Mouse (Mus musculus): ENCODE results near the gene Chchd3.

Gene Chchd3

DNA sequence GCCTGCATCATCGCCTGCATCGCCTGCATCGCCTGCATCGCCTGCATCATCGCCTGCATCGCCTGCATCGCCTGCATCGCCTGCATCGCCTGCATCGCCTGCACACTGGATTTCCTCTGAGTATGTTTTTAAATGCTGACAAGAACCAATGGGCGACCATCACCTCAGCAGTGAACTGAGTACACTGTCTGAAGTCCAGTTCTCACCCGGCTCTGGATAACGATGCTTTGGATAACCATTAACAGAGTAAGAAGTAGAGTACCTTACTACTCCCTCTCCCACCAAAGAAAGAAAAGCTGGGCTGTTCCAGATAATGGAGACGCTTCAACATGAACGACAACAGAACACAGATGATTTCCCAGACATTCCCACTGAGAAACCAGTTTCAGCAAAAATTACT is 58.8 kb downstream of the Chchd3 start:
- no peak for DNase-seq

DNA sequence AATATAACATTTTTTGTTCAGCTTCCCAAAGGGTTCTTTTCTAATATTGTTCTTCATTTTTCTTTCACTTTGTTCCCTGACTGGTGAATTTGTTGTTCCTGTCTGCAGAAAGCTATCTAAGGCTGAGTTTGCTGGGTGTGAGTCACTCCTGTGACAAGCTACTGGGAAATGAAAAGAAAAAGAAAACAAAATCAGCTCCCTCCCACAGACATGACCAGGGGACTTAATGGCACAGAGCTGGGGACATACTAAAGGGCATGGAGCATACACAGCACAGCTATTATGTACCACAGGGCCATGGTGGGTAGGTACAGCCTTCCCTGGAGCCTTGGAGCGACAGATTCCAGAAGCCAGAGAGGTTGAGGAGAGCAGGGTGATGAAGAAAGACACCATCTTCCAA is 63.5 kb downstream of the Chchd3 start:
- no peak for DNase-seq

DNA sequence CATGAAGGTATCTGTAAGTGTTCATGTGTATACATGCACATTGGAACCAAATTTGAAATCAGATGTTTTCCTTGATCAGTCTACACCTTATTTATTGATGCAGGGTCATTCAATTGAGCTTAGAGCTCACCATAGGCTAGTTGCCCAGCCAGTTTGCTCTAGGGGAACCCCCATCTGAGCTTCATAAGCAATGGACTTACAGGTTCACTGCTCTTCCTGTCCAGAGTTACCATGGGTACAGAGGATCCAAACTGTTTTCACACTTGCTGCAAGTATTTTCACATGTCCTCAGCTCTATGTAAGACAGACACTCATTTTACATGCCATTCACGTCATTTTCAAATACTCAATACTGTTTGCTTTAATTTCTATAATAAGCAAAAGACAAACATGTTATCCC is 66.2 kb downstream of the Chchd3 start:
- DNase-seq, result no peak

DNA sequence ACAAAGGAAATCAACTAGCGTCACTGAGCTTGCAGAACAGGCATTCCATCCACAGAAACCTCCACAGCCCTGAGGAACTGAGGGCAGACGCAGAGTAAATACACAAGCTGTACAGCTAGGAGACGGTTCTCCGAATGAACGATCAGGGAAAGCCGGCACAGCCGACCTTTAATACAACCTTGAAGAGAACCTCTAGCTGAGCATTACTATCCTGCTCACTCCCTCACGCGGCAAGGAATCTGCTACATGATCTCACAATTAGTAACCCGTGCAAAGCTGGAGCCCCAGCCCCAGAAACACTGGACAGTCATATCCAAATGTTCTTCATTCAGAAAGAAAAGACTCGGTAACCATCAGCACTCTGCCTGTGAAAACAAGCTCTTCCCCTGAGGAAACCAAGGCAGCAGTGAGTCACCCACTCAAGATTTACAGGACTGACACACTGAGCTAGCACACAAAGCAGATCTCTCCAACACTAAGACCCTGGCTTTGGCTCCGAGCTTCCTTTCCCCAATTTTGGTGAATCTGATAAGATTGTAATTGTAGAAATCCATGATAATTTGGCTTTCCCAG is 69.9 kb downstream of the Chchd3 start:
- no peak for DNase-seq

DNA sequence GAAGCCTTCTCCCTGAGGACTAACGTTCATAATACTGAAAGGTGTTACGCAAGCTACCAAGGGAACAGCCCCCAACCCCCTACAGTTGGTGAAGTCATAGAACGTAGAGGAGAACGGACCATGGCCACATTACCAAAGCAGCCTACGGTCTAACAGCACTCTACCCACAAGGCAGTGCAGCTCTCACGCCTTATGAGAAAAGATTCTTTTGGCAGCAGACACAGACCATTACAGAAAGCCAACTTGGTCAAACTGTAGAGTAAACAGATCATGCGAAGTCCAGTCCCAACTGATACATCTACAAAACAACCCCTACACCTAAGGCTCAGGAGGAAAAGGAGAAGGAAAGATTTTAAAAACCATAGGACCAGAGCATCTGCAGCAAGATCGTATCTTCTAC is 71.5 kb downstream of the Chchd3 start:
- no peak for DNase-seq

DNA sequence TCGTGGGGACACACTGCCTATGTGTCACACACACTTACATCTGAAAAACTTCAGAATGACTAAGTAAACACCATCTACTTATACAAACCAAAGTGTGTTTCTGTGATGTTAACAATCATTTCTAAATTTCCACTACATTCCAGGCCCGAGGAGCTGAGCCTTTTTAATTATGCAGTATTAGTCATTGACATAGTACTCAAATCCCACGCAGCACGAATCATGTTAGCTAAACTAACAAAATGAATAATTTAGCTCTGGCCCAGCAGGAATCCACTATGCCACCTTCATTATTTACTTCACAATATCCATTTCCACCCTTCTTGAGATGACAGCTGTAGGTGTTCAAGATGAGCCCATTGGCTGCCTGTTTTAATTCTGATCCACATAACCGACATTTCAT is 76.2 kb downstream of the Chchd3 start:
- DNase-seq, result no peak

DNA sequence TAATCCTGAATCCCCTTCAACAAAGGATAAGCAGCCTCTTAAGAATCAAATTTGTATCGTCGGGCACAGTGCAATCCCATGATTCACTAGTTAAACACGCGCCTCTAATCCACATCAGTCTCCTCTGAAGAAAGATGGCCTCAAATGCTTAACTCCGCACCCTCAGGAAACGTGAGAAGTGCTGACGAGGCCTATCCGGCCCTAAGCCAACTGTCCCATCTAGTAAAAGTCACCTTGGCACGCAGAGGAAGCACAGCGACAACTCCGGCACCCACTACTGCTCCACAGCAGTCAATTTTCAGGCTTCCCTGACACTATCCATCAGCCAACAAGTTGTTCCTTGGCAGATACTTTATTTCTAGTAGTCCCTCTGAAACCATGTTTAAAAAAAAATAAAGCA is 78.8 kb downstream of the Chchd3 start:
- DNase-seq, result no peak

DNA sequence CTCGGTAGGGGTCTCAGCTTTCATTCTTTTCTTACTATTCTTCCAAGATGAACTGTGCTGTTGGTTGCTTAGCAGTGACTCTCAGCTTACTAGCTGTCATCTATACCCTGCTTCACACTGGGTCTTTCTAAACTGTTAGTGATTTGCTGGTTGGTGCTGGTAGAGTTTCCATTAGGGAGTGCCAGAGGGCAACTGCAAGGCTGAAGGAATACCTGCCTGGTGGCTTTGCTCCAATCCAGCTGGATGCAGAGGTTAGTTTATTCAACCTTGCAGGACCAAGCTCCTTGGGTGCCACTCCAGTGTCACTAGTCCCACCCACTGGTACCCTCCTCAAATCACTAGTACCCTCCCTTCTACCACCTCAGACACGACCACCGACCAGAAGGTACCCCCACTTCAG is 81.2 kb downstream of the Chchd3 start:
- no peak for DNase-seq

DNA sequence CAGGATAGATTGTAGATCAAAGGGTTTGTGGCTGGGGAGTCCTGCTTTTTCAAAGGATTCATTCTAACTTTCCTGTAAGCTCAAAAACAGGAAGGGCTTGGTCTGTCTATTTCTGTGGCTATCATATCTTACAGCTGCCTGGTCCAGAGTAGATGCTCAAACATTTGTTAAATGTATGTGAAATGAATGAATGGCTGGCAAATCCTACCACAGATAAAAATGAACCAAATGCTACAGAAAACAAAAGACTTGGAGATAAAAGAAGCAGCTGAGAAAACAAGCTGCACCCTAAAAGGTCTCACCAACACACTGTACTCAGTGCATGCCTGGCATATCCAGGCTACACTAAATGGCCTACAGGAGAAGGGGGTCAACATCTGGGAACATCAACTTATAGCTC is 88.1 kb downstream of the Chchd3 start:
- no peak for DNase-seq

DNA sequence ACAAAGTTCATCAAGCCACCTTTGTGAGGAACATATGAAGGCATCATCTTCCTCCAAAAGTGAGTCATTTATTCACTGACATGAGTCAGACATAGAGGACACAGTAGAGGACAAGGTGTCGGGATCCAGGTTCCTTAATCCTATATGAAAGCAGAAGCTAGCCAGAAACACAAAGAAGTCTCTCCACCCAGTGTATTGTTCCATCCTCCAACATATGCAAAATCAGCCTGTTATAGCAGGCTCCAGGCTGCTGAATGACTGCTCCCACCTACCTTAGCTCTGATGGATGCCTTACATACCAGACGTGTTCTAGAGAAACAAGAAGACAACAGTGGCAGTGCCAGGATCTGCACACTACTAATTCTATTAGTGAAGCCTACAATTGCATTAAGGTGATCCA is 91.1 kb downstream of the Chchd3 start:
- DNase-seq, result no peak

DNA sequence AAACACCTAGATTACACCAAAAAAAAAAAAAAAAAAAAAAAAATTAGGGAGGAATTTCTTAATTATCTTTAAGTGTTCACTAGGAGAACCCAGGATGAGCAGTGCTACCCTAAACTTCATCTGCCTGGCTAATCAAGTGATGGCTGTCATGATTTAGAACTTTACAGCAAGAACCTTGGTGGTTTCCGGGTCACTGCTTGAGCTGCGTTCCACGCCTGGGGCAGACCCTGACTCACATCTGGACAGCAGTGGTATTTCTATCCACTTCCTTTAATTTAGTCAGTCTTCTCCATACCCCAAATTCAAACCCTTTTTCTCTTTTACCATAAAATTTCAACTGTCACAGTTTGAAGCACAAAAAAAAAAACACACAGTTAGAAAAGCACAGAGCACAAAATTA is 98.0 kb downstream of the Chchd3 start:
- no peak for DNase-seq

DNA sequence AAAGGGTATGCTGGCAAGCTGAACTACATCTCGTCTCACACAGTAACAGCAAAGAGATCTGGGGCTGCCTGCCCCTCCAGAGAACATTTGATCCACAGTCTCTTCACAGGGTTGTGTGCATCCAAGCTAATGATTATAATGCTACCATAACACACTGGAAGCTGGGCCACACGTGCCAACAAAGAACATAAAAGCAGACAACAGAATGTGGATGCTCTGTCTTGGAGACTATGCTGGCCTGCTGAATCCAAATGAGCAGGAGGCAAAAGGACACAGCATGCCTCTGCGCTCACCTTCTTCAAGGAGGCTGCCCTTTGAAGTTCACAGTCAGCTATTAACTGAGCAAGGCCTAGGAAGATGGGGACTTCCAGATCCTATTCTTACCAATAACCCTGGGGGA is 98.6 kb downstream of the Chchd3 start:
- no peak for DNase-seq

DNA sequence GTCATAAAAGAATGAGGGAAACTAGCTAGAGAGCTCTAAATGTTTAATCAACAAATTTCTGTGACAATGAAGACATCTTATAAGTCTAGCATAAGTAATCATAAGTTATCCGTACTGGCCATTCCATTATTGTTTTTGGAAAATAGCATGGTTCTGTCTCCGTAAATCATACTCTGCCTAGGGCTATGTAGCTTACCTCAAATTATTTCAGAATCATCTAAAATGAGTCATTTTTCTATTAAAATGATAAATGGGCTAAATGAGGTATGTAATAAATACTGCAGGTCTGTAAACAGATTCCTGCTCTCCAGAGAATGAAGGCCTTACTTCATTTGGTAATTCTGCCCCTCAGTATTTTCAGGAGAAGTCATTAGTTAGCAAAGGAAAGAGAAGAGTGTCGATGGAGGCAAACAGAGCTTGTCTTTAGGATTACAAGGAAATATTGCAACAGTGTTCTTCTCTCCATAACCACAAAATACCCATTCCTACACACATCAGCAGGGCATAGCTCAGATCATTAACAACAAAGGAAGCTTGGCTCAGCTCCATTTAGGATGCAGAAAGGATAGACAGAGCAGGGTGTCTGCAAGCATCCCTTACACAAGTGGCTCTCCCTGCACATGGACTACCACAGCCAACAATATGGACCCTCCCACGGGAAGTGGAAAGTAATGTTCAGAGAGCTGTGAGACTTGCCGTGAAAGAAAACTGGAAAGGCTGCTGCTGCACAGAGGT is 100.1 kb downstream of the Chchd3 start:
- no peak for DNase-seq

DNA sequence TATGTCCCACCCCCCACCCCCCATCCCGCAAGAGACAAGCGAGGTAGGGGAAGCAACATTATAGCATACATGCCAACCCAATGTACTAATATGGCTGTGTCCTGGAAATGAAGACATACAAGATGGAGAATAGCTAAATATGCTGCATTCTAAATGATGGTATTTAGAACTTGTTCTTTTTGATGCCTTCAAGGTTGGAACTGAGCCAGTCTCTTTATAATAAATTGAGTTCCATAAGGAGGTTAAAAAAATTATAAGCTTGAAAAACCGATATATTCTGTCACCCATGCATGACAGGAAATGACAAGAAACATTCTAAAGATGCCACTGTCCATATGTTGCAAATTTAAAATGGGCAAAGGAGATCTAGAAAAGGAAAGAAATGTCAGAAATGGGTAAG is 104.6 kb downstream of the Chchd3 start:
- DNase-seq, result no peak

DNA sequence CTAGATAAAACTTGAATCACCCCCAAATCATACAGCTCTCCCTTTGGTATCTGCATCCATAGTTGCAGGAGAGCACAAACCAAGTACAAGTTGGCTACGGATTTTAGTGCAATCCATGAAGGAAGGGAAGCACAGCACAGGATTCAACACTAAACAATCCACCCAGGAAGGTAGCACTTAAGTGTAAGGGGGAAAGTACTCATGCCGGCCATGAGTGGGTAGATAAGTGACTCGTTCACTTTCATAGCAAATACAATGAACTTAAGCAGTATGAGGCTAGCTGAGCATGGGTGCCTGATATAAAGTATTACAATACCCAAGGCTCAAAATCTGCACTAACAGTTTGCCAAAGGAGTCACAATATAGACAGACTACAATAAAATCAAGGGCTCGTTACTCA is 109.1 kb downstream of the Chchd3 start:
- DNase-seq, result no peak

DNA sequence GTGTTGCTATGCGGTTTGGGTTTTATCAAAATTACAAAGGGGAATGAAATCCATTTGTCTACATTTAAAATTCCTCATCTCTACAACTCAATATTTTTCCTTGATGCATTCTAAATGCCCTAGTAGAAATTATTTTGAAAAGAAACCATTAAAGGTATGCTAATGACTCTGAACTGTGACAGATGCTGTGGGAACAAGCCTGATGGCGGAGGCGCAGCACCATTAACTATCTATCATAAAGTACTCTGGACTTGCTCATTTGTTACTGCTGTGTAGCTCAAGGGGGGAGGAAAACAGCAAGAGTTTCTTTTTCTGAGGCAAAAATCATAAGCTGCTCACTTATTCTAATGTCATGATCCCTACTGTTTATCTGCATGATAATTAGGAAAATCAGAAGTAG is 110.4 kb downstream of the Chchd3 start:
- DNase-seq, result no peak

DNA sequence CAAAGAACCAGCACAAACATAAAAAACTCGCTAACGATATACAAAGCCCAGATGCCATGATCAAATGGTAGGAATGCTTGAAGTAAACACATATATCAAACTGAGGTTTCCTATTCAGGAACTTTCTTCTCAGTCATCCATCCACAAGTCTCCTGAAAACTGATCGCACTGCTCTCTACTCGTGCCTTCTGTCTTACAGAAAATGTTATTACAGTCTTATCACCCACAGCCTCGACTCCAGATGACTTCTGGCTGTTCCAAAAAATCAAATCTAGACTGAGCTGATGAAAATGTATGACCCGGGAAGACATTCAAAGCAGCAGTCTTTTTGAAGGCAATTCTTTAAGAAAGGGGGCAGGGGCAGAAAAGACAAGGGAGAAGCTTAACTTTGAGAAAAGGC is 112.8 kb downstream of the Chchd3 start:
- no peak for DNase-seq

DNA sequence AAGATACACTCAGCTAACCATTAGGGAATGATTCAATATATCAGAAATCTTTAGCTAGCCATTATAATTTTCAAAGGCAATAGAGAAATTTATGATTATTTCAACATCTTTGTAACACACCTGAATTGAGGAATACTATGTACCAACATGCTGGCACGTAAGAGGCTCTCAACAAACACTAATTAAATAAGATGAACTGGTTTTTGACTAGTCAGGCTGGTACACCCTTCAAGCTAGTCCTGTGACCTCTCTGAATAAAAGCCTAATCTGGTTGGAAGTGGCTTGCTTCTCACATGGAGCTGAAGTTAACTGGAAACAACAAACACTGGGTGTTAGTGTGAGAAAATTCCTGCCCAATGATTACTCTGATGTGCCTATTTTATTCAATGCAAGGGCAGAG is 115.1 kb downstream of the Chchd3 start:
- DNase-seq, result no peak

DNA sequence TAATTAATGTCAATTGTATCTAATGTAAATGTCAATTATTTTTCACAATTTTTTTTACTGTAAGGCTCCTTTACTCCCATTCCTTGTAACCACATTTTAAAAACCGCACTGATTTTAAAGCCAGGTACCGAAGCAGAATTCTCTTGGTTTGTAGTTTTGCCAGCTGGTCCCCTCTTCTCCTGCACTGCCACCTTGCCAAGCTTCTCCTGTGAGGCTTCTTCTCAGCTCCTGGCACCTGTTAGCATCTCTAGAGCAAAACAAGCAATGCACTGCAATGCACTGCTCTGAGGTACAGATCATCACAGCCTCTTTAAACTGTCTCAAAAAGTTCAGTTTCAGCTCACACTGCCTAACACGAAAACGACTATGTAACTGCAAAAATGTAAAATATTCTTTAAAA is 116.4 kb downstream of the Chchd3 start:
- no peak for DNase-seq

DNA sequence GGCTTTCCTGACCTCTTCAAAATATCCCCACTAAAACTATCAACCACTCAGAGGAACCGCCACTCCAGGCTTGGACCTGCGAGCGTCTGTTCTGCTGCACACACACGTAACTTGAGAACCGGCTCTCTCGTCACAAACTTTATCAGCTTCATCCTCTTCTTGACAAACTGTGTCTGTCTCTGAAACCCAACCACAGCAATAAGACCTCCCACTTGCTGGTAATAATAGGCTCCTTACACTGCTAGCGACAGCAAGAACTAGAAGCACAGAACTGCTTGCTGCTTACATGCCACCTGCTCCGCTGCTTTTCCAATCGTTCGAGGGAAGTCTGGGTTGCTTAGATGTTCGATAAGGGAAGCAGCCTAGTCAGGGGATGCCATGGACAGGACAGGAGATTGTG is 119.8 kb downstream of the Chchd3 start:
- DNase-seq, result no peak

DNA sequence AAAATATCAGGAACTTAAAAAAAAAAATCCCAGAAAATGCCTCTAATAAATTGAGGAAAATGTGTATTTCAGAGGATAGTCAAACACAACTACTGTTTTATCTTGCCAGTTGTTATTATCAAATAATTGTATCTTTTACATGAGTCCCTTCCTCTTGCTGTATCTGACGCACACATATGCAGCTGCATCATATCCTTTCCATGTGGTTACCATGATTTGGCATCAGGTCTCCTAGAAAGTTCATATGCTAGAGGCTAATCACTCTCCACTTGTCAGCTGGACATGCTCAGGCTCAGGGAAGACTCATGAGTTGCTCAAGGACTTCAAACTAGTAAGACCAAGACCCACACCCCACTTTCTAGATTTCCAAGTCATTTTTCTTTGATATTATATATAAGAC is 122.4 kb downstream of the Chchd3 start:
- DNase-seq, result no peak

DNA sequence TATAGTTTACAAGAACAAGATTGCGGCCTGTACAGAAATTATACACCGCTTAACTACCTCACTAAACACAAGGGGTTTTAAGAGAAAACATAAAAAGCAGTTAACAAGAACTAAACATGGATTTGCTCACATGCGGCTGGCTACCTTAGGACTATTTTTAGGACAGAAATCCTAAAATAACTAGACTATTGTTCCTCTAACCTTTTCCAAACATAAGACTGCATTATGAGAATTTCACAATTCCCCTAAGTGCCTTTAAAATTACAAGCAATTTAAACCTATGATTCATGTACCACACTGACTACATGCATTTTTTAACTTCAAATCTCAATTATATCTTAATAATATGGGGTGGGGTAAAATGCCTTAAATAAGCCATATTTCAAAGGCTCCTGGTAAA is 123.3 kb downstream of the Chchd3 start:
- DNase-seq, result no peak

DNA sequence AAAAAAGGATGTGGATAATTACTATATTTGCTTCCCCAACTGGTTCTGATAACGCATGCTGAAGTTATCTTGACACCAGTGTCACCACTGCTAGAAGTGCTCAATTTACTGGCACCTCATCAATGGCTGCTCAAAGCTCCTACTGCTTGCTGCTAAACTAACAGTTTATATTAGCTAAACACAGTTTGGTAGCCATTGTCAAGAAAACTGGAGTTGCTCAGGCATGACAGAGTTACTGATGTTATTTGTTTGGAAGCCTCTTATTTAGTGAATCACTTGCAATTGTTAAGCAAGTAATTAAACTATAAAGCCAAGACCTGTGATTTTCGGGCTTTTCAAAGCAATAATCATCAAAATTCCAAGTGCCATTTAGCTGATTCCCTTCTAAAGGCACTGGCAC is 123.7 kb downstream of the Chchd3 start:
- DNase-seq, result no peak

DNA sequence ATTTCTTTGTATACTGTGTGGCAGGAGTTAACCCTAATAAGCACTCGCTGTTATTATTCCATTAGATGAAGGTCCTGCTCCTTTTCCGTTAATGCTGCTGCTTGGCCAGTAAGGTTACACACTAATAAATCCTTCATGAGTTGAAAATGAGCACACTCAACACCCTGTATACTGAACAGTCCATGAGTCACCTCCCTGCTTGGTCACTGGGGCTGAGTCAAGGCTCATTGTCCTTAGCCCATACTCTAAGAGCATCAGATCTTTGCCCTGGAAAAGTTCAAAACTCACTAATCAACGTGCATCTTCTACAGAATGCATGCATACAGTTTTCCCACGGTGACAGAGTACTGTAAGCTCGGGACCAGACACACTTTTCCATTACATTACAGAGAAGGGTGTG is 124.5 kb downstream of the Chchd3 start:
- no peak for DNase-seq

DNA sequence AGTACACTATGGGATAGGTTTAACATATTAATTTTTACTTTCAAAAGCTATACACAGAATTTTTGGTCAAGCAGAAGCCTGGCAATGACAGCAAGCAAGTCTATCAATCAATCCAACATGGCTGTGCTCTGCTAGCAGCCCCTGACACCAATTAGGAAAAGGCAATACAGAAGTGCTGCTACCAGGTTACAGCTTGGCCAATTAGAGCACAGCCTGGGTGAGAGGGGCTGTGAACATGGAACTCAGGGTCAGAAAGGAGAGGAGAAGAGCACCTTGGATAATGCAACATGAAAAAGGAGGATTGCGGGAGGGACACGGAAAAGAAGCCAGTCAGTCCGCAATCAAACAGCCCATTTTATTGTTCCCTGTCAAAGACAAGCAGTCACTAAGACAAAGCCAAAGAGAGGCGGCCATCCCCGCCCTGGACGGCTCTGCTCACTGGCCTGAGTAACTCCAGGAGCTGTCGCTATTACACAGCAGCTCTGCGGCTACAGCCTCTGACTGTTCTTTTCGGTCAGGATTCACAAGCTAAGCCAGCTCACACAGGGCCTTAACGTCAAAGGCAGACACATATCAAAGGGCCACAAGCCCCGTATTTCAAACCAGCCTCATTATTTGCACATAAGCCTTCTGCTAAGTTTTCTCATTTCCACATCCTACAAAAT is 128.8 kb downstream of the Chchd3 start:
- no peak for DNase-seq

All from right cerebral cortex, postnatal 14 days (tissue).